ENCODE assay signal across 8 mouse cellular contexts in the genomic region with DNA sequence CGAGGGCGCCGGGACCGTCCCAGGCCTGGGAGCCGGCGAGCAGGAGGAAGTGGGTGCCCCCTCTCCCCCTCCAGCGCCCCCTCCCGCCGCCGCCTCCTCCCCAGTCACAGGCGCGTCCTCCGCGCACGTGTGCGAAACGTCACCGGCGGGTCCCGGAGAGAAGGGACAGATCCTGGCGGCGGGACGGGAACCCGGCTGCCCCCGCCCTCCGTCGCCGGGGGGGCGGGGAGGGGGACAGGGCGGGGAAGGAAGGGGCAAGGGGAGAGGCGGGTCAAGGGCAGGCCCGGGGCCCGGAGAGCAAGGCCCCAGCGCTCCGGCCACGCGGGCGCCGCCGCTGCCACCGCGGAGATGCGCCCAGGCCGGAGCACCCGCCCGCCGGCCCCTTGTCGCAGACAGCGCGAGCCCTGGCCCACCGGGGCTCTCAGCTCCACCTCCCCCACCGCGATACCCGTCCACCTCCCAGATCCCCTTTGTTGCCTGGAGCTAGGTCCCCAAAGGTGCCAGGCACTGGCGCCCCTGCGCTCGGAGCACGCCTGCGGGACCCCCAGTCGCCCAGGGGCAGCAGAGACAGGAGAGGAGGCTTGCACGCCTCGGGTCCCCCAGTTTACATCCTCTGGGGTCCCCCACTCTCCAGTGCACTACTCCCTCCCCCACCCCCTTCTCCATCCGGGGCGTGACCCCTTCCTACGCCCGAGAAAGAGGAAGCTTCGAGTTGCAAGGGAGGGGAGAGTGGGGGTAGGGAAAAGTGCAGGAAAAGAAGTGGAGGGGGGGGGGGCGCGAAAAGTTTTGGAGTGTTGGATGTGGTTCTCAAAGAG. TPM values are rescaled to one million over a fixed set of nuclear protein-coding genes. Genes with fewer than 3 reads are reported as not detected.
DNase-seq lines count a peak whose midpoint lies in the region; ATAC-seq and TF ChIP-seq lines count a peak whose summit lies in the region.

No protein-coding gene starts in this region.

- peaks cover 2% of the 10 kb centered on the region; the same call in 1 of the 2 replicates for H3K4me1 ChIP-seq in bone marrow, adult 2 months (ENCODE audit: control insufficient read depth, insufficient read depth, low read length)
- no peaks in the 10 kb centered on the region; the same call in 1 of the 2 replicates for H3K4me1 ChIP-seq in forebrain, embryonic 11.5 days (replicated peaks; ENCODE audit: control insufficient read depth, insufficient read depth, low read length)
- H3K4me1 ChIP-seq in heart, embryonic 16.5 days (ENCODE audit: control insufficient read depth, insufficient read depth, low read length) = peaks cover 28% of the 10 kb centered on the region
- H3K4me1 ChIP-seq in liver, embryonic 16.5 days (ENCODE audit: control insufficient read depth, low read depth, low read length) = peaks cover 29% of the 10 kb centered on the region
- 0 out of 2 replicates have a peak, but pooled peaks cover 4% of the 10 kb centered on the region for H3K4me1 ChIP-seq in neural tube, embryonic 11.5 days (ENCODE audit: control insufficient read depth, insufficient read depth, low read length)
- H3K4me1 ChIP-seq in stomach, embryonic 16.5 days (ENCODE audit: control insufficient read depth, insufficient read depth, low read length) = peaks cover 7% of the 10 kb centered on the region; the same call in 1 of the 2 replicates

- H3K4me2 ChIP-seq in forebrain, embryonic 11.5 days (ENCODE audit: low read depth, low read length, severe bottlenecking) = peak overlapping the region; percentile 85
- H3K4me2 ChIP-seq in heart, embryonic 16.5 days (ENCODE audit: low read depth, low read length) = peak overlapping the region; percentile 96
- peak overlapping the region; percentile 79 for H3K4me2 ChIP-seq in liver, embryonic 16.5 days (ENCODE audit: low read depth, low read length)
- peak overlapping the region; percentile 66 for H3K4me2 ChIP-seq in neural tube, embryonic 11.5 days (ENCODE audit: low read depth)
- peak overlapping the region; percentile 74 for H3K4me2 ChIP-seq in stomach, embryonic 16.5 days (ENCODE audit: low read depth, low read length)

- peak; percentile 28; the same call in 1 of the 2 replicates for TF ChIP-seq POLR2A in bone marrow, adult 2 months (IDR thresholded peaks at IDR 0.05; ENCODE audit: borderline replicate concordance, control insufficient read depth, low read depth, low read length)

- TF ChIP-seq CTCF in bone marrow, adult 2 months (IDR thresholded peaks at IDR 0.05; ENCODE audit: control insufficient read depth, insufficient read depth, low read length) = no peak

- no peaks in the 10 kb centered on the region for H3K27me3 ChIP-seq in forebrain, embryonic 11.5 days (ENCODE audit: control insufficient read depth, insufficient read depth, low read length)
- H3K27me3 ChIP-seq in heart, embryonic 16.5 days (ENCODE audit: control insufficient read depth, insufficient read depth, low read length) = no peaks in the 10 kb centered on the region
- no peaks in the 10 kb centered on the region for H3K27me3 ChIP-seq in liver, embryonic 16.5 days (ENCODE audit: control insufficient read depth, insufficient read depth, low read depth, low read length)
- H3K27me3 ChIP-seq in neural tube, embryonic 11.5 days (ENCODE audit: control insufficient read depth, insufficient read depth, low read length) = no peaks in the 10 kb centered on the region
- H3K27me3 ChIP-seq in stomach, embryonic 16.5 days (ENCODE audit: control insufficient read depth, insufficient read depth, low read length) = no peaks in the 10 kb centered on the region

- 0% methylated on average over 37 of the region's 69 CpGs for WGBS in bone marrow, adult 2 months
- 1% methylated on average over 50 of the region's 69 CpGs for WGBS in forebrain, embryonic 11.5 days
- 0% methylated on average over 32 of the region's 69 CpGs for WGBS in heart, embryonic 16.5 days
- under 1% methylated on average over 23 of the region's 69 CpGs for WGBS in liver, embryonic 16.5 days (ENCODE audit: insufficient replicate concordance)
- 0% methylated on average over 14 of the region's 69 CpGs for WGBS in neural tube, embryonic 11.5 days
- under 1% methylated on average over 53 of the region's 69 CpGs for WGBS in stomach, embryonic 16.5 days

- DNase-seq in CD4-positive helper T cell, adult 2 months (ENCODE audit: low read depth, low spot score) = peak; percentile 87
- DNase-seq in forebrain, embryonic 11.5 days (ENCODE audit: low spot score) = peak; percentile 91
- peak; percentile 70 to 90 for DNase-seq in kidney, postnatal 25 days
- DNase-seq in neural tube, embryonic 11.5 days (ENCODE audit: low spot score) = peak; percentile 86

- no peaks in the 10 kb centered on the region for H3K9me3 ChIP-seq in forebrain, embryonic 11.5 days (ENCODE audit: control insufficient read depth, low read length)
- no peaks in the 10 kb centered on the region for H3K9me3 ChIP-seq in heart, embryonic 16.5 days (replicated peaks; ENCODE audit: control insufficient read depth, low read length)
- H3K9me3 ChIP-seq in liver, embryonic 16.5 days (replicated peaks; ENCODE audit: control insufficient read depth, low read length) = no peaks in the 10 kb centered on the region
- no peaks in the 10 kb centered on the region for H3K9me3 ChIP-seq in neural tube, embryonic 11.5 days (ENCODE audit: control insufficient read depth, low read length)
- H3K9me3 ChIP-seq in stomach, embryonic 16.5 days (replicated peaks; ENCODE audit: control insufficient read depth, low read length) = no peaks in the 10 kb centered on the region

- H3K36me3 ChIP-seq in forebrain, embryonic 11.5 days (ENCODE audit: control insufficient read depth, insufficient read depth, low read length) = no peaks in the 10 kb centered on the region; the same call in 1 of the 2 replicates
- no peaks in the 10 kb centered on the region for H3K36me3 ChIP-seq in heart, embryonic 16.5 days (ENCODE audit: control insufficient read depth, insufficient read depth)
- no peaks in the 10 kb centered on the region for H3K36me3 ChIP-seq in liver, embryonic 16.5 days (ENCODE audit: control insufficient read depth, insufficient read depth)
- H3K36me3 ChIP-seq in neural tube, embryonic 11.5 days (ENCODE audit: control insufficient read depth, insufficient read depth, low read length) = no peaks in the 10 kb centered on the region
- H3K36me3 ChIP-seq in stomach, embryonic 16.5 days (ENCODE audit: control insufficient read depth, insufficient read depth, low read length) = no peaks in the 10 kb centered on the region

- H3K4me3 ChIP-seq in bone marrow, adult 2 months (replicated peaks; ENCODE audit: control insufficient read depth, low read depth, low read length) = peak overlapping the region; percentile 84
- peak overlapping the region; percentile 98 for H3K4me3 ChIP-seq in forebrain, embryonic 11.5 days (ENCODE audit: low read depth, low read length)
- peak overlapping the region; percentile 90 for H3K4me3 ChIP-seq in heart, embryonic 16.5 days (ENCODE audit: low read length)
- H3K4me3 ChIP-seq in liver, embryonic 16.5 days (ENCODE audit: low read depth, low read length) = peak overlapping the region; percentile 85
- peak overlapping the region; percentile 97 for H3K4me3 ChIP-seq in neural tube, embryonic 11.5 days (ENCODE audit: low read depth, low read length)
- H3K4me3 ChIP-seq in stomach, embryonic 16.5 days (replicated peaks; ENCODE audit: low read length) = peak overlapping the region; percentile 97

- peak overlapping the region; percentile 96 for H3K27ac ChIP-seq in bone marrow, adult 2 months (ENCODE audit: control insufficient read depth, insufficient read depth, low read depth, low read length, poor library complexity)
- peak overlapping the region; percentile 96 for H3K27ac ChIP-seq in forebrain, embryonic 11.5 days (ENCODE audit: low read depth, low read length)
- peak overlapping the region; percentile 97 for H3K27ac ChIP-seq in heart, embryonic 16.5 days (ENCODE audit: low read length)
- peak overlapping the region; percentile 90 for H3K27ac ChIP-seq in liver, embryonic 16.5 days (ENCODE audit: low read length)
- H3K27ac ChIP-seq in neural tube, embryonic 11.5 days (ENCODE audit: low read depth, low read length) = peak overlapping the region; percentile 96
- H3K27ac ChIP-seq in stomach, embryonic 16.5 days (ENCODE audit: low read length) = peak overlapping the region; percentile 97

- peak; percentile 35 for ATAC-seq in forebrain, embryonic 11.5 days (replicated peaks; ENCODE audit: low FRiP score)
- ATAC-seq in heart, embryonic 16.5 days (replicated peaks; ENCODE audit: extremely low read depth, insufficient read depth, low FRiP score) = peak; percentile 47
- peak; percentile 11 for ATAC-seq in liver, embryonic 16.5 days (ENCODE audit: low read depth)
- peak; percentile 32 for ATAC-seq in neural tube, embryonic 11.5 days (ENCODE audit: insufficient read depth, low FRiP score, low TSS enrichment)
- ATAC-seq in stomach, embryonic 16.5 days (ENCODE audit: insufficient read depth, low FRiP score) = peak; percentile 22; the same call in 1 of the 2 replicates

- H3K9ac ChIP-seq in forebrain, embryonic 11.5 days (ENCODE audit: low read length) = peak overlapping the region; percentile 100
- H3K9ac ChIP-seq in heart, embryonic 16.5 days (ENCODE audit: low read length) = peak overlapping the region; percentile 100
- H3K9ac ChIP-seq in liver, embryonic 16.5 days (ENCODE audit: low read depth, low read length) = peak overlapping the region; percentile 96
- H3K9ac ChIP-seq in neural tube, embryonic 11.5 days (ENCODE audit: low read length) = peak overlapping the region; percentile 100
- H3K9ac ChIP-seq in stomach, embryonic 16.5 days (ENCODE audit: low read length) = peak overlapping the region; percentile 100

RNA-seq across cellular contexts. Expression of gene E2f3, which starts 1.4 kb away (rescaled TPM):
- polyA plus RNA-seq in bone marrow, adult 2 months (2011; ENCODE audit: insufficient read depth, insufficient read length, low replicate concordance, missing spikeins) = 8.4 and 11.1 TPM in 2 replicates
- polyA plus RNA-seq in forebrain, embryonic 11.5 days (2014; fragmentation: Nextera tagmentation; extraction: Ambion mirVana) = 22.7 and 23.1 TPM in 2 replicates
- 7.1 and 8.0 TPM in 2 replicates for polyA plus RNA-seq in heart, embryonic 16.5 days (2015; fragmentation: Nextera tagmentation; extraction: Ambion mirVana)
- polyA plus RNA-seq in liver, embryonic 16.5 days (2015; fragmentation: Nextera tagmentation; extraction: Ambion mirVana) = 2.9 and 3.4 TPM in 2 replicates
- 15.2 and 16.1 TPM in 2 replicates for polyA plus RNA-seq in neural tube, embryonic 11.5 days (2014; fragmentation: Nextera tagmentation; extraction: Ambion mirVana)
- 7.0 and 7.5 TPM in 2 replicates for polyA plus RNA-seq in stomach, embryonic 16.5 days (2015; fragmentation: Nextera tagmentation; extraction: Ambion mirVana)

Comparison
In these comparisons a context has a peak if more than half of its experiments do, and no peak if none do; other contexts are left out.
1. Peak in every context shown above with its lines: DNase-seq, ATAC-seq, H3K4me3 ChIP-seq and H3K27ac ChIP-seq.